Mouse (Mus musculus) erythroblast, embryonic 14.5 days (primary cell): ENCODE measurements around the gene Kctd13.

ENCODE experiments used
- GATA1 ChIP-seq: IDR thresholded peaks from 2 replicates; pipeline ENCODE4 v1.6.1; 2012; ENCODE audit warnings: low read length, inconsistent platforms, mixed read lengths
- TAL1 ChIP-seq: IDR thresholded peaks from 3 replicates; pipeline ENCODE4 v1.6.1; 2012; ENCODE audit warnings: low read length, inconsistent platforms, mixed read lengths

GRCm38 (mm10) chr7:126941171-126941570 lies 12.5 kb downstream of the Kctd13 start:
- TF ChIP-seq GATA1 (no peak), TAL1 (no peak)
